Mouse (Mus musculus) heart, postnatal 0 days (tissue): ENCODE results near the gene Zfp646.

ENCODE experiments used
- CTCF ChIP-seq: IDR thresholded peaks from 2 replicates; pipeline ENCODE4 v1.5.1; 2016; ENCODE audit warnings: antibody characterized with exemption, control low read depth, low read depth
- EP300 ChIP-seq: IDR thresholded peaks from 2 replicates; pipeline ENCODE4 v1.6.1; 2016; ENCODE audit warnings: antibody characterized with exemption, low read depth

DNA sequence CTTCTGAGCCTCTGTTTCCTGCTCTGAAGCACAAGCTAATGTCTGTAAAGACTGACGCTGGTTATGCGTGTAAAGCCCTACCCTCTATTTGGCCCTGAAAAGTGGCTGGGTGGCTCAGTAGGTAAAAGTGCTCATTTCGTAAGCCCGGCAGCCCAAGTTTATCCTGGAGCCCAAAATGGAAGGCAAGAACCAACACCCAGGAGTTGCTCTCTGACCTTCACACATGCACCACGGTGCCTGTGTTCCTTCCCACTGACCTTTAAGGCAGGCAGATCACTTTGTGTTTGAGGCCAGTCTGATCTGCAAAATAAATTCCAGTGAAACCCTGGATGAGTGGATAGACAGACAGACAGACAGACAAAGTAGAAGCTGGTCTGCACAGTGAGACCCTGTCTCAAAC lies 47.7 kb downstream of the Zfp646 start:
- no peak for TF ChIP-seq CTCF
- no peak for TF ChIP-seq EP300
